Mouse (Mus musculus): Measurements from ENCODE around the gene Grm4.

Gene Grm4

GRCm38 (mm10) chr17:27445364-27446075 lies 75.7 kb downstream of the Grm4 start:
- peak; percentile 82 for DNase-seq (ENCODE audit: low spot score)

GRCm38 (mm10) chr17:27442538-27443113 lies 78.6 kb downstream of the Grm4 start:
- no peak for DNase-seq (ENCODE audit: low spot score)

GRCm38 (mm10) chr17:27441778-27442177 lies 79.4 kb downstream of the Grm4 start:
- no peak for DNase-seq (ENCODE audit: low spot score)

GRCm38 (mm10) chr17:27435799-27436198 lies 85.4 kb downstream of the Grm4 start:
- no peak for DNase-seq (ENCODE audit: low spot score)

- DNase-seq (ENCODE audit: low spot score) = no peak
Observed at GRCm38 (mm10) chr17:27435225-27435624, 86.0 kb downstream of the Grm4 start.

GRCm38 (mm10) chr17:27434066-27434465 lies 87.1 kb downstream of the Grm4 start:
- DNase-seq (ENCODE audit: low spot score) = no peak

GRCm38 (mm10) chr17:27433179-27433680 lies 88.0 kb downstream of the Grm4 start:
- DNase-seq (ENCODE audit: low spot score) = no peak

- no peak for DNase-seq (ENCODE audit: low spot score)
Observed at GRCm38 (mm10) chr17:27432145-27432650, 89.0 kb downstream of the Grm4 start.

GRCm38 (mm10) chr17:27431049-27431839 lies 90.0 kb downstream of the Grm4 start:
- no peak for DNase-seq (ENCODE audit: low spot score)

- DNase-seq (ENCODE audit: low spot score) = no peak
Observed at GRCm38 (mm10) chr17:27429757-27430156, 91.4 kb downstream of the Grm4 start.

GRCm38 (mm10) chr17:27425016-27425415 lies 96.2 kb downstream of the Grm4 start:
- no peak for DNase-seq (ENCODE audit: low spot score)

- DNase-seq (ENCODE audit: low spot score) = no peak
Observed at GRCm38 (mm10) chr17:27424356-27424755, 96.8 kb downstream of the Grm4 start.

GRCm38 (mm10) chr17:27422726-27423381 lies 98.3 kb downstream of the Grm4 start:
- no peak for DNase-seq (ENCODE audit: low spot score)

GRCm38 (mm10) chr17:27422371-27422725 lies 98.9 kb downstream of the Grm4 start:
- no peak for DNase-seq (ENCODE audit: low spot score)

GRCm38 (mm10) chr17:27421837-27422236 lies 99.4 kb downstream of the Grm4 start:
- no peak for DNase-seq (ENCODE audit: low spot score)

- DNase-seq (ENCODE audit: low spot score) = no peak
Observed at GRCm38 (mm10) chr17:27409006-27409405, 112.2 kb downstream of the Grm4 start.

GRCm38 (mm10) chr17:27408531-27408930 lies 112.7 kb downstream of the Grm4 start:
- DNase-seq (ENCODE audit: low spot score) = no peak

- DNase-seq (ENCODE audit: low spot score) = no peak
Observed at GRCm38 (mm10) chr17:27406956-27407355, 114.2 kb downstream of the Grm4 start.

- DNase-seq (ENCODE audit: low spot score) = no peak
Observed at GRCm38 (mm10) chr17:27405376-27406024, 115.7 kb downstream of the Grm4 start.

GRCm38 (mm10) chr17:27401200-27401599 lies 120.0 kb downstream of the Grm4 start:
- no peak for DNase-seq (ENCODE audit: low spot score)

- DNase-seq (ENCODE audit: low spot score) = no peak
Observed at GRCm38 (mm10) chr17:27393931-27394330, 127.3 kb downstream of the Grm4 start.

GRCm38 (mm10) chr17:27393432-27393831 lies 127.8 kb downstream of the Grm4 start:
- no peak for DNase-seq (ENCODE audit: low spot score)
